ENCODE assay signal across 14 mouse cellular contexts in the genomic region with DNA sequence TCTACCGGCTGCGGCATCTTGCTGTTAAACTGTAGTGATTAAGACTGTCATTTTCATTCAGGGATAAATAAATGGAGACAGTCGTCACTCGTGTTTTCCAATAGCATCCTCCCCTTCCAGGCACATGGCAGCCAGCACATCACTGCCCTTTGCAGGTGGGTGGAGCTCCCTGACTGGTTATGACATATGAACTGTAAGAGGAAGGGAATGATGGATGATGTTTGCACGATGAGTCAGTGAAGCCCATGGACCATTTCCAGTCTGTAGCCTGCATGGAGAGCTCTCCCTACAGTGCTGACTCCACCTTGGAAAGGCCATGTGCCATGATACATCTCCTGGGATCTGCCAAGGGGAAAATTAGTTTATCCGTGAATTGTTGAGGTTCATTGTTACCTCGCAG. TPM values are rescaled to one million over a fixed set of nuclear protein-coding genes. Genes with fewer than 3 reads are reported as not detected.
DNase-seq lines count a peak whose midpoint lies in the region.
"Had no signal": no experiment of that assay in that cellular context is flagged by ENCODE, and none has a peak within 500 bp of the region (broad histone marks: within the 10 kb centered on the region; RNA-seq: fewer than 3 reads in every experiment).

No protein-coding gene starts in this region.

- peak; percentile 80 to 92 for DNase-seq in adrenal gland, adult (ENCODE audit: inconsistent age in 2 of 2, low spot score in 1 of 2)
- no peak for DNase-seq in adrenal gland, postnatal 4 days (ENCODE audit: low spot score in 2 of 2)
- DNase-seq in urinary bladder, postnatal 36 days (ENCODE audit: low spot score in 2 of 2): peak; percentile 31 to 33
- DNase-seq in urinary bladder, postnatal 4 days (ENCODE audit: low spot score in 2 of 2): no peak
- DNase-seq in lung, postnatal 10 days: peak; percentile 70
- no peak for DNase-seq in thymus, postnatal 4 days
- DNase-seq in ovary, postnatal 36 days (ENCODE audit: low spot score): no peak
- no peak for DNase-seq in layer of hippocampus, adult 9-11 months
- DNase-seq: cerebellum, postnatal 36 days; gastrocnemius, postnatal 10 days; right cerebral cortex, postnatal 14 days; thymus, adult 2 months had no signal

RNA-seq across cellular contexts. Expression of a gene that starts 40.5 kb away (rescaled TPM):
- 1 to 10 TPM in 1 of 2 experiments, not detected in 1; 4.7 TPM for total RNA-seq in adrenal gland, postnatal 4 days (2021)
- total RNA-seq: gastrocnemius, postnatal 10 days; hindbrain, postnatal 0 days; layer of hippocampus, adult 2 months had no signal

Comparison
In these comparisons a context has a peak if more than half of its experiments do, and no peak if none do; other contexts are left out.
1. DNase-seq: peak in adrenal gland, adult (2 of 2), urinary bladder, postnatal 36 days (2 of 2) and lung, postnatal 10 days (single experiment); none in adrenal gland, postnatal 4 days (0 of 2), urinary bladder, postnatal 4 days (0 of 2), thymus, postnatal 4 days (single experiment), ovary, postnatal 36 days (single experiment) and layer of hippocampus, adult 9-11 months (single experiment).